Mouse (Mus musculus) heart, adult 11 months (tissue): ENCODE results near the gene Atg9a.
A peak's percentile ranks its signal among the peaks of the same experiment; 100 is the strongest.

ENCODE experiments used
- DNase-seq: peaks from one replicate; pipeline ENCODE4 v3.0.0; 2022

Atg9a gene

DNA sequence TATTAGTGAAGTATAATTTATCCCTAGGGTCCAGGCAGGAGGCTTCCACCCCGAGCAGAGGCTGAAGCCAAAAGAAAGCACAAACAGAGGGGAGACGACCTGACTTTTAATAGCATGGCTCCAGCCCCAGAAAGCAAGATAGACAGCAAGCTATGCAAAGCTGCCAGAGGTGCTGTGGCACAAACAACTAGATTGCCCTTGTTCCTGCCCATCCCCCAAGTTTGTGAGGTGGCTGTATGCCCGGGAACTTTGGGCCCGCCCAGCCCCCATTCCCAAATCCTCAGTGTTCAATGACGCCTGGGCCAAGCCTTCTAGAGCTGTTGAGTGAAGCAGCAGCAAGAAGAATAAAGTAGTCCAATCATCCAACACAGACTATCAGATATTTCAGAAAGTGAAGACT is 22.9 kb upstream of the Atg9a start:
- DNase-seq, result peak; percentile 96

- peak; percentile 93 for DNase-seq
Measured at GRCm38 (mm10) chr1:75214442-75214841, 22.4 kb upstream of the Atg9a start.

GRCm38 (mm10) chr1:75213096-75213495 is 21.1 kb upstream of the Atg9a start:
- DNase-seq, result peak; percentile 91

GRCm38 (mm10) chr1:75212542-75212941 is 20.5 kb upstream of the Atg9a start:
- no peak for DNase-seq

- DNase-seq, result no peak
Measured at GRCm38 (mm10) chr1:75211141-75211708, 19.2 kb upstream of the Atg9a start.

DNA sequence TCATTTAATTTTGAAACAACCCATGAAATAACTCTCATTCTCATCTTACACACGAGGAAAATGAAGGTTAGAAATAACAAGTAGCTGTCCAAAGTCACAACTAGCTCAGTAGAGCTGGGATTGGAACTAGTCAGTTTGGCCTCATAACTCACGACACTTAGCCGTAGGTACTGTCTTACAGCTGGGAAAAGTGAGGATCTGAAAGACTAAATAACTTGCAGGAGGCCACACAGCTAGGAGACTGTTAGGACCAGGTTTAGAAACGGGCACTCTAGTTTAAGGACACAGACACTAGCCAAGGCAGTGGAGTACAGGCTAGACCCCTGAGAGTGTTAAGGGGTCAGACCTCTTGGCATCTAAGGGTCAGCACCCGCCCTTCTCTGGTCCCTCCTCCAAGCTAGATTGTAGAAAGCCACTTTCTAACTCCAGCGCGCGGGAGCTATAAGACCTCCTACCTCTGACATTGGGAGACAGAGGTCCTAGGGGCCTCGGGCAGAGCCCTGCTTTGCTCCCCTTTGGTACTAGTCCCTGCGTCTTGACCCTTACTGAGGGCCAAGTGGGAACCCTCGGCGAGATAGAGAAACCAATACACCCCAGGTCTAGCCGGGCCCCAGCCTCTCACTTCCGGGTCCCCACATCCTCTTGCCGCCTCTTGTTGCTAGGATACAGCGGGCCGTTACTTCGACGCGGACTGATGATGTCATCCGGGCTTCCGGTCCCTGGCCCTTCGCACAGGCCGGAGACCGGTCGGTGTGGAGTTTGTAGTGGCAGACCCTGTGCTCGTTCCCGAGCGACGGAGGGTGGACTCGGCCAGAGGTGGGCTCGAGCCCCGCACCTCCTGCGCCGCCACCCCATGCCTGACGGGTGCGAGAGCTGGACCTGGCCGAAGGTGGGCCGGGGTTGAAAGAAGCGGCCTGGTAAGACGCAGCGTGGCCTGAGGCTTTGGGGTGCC is 18.4 kb upstream of the Atg9a start, which contains the start of the genes Glb1l and Stk16:
Gene Glb1l, minus strand, starts transcription at position 678 of the 952 bp plus-strand sequence.
Gene Stk16, plus strand, starts transcription at position 703 of the 952 bp plus-strand sequence.
- DNase-seq, result peak; percentile 100

- DNase-seq, result peak; percentile 96
Measured at GRCm38 (mm10) chr1:75208967-75209678, 17.1 kb upstream of the Atg9a start.

GRCm38 (mm10) chr1:75201236-75201635 is 9.2 kb upstream of the Atg9a start:
- no peak for DNase-seq

DNA sequence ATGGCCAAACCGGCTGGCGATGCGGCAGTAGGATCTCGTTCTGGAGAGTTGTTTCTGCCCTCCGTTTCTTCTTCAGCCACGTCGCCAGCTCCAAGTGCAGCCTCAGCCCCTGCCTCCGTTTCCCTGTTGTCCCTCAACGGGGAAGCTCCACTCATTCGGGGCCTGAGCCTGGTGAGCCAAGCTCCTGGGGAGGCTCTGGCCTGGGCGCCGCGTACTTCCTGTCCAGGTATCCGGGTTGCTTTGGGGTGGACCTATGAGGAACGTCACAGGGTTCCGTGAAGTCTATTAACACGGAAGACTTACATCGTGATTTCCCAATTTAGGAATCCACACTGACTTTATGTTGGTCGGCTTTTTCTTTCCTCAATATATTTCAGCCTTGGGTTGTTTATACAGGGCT is 456 bp upstream of the Atg9a start:
- DNase-seq, result peak; percentile 96

GRCm38 (mm10) chr1:75191258-75191621 is 756 bp downstream of the Atg9a start:
- DNase-seq, result no peak

DNA sequence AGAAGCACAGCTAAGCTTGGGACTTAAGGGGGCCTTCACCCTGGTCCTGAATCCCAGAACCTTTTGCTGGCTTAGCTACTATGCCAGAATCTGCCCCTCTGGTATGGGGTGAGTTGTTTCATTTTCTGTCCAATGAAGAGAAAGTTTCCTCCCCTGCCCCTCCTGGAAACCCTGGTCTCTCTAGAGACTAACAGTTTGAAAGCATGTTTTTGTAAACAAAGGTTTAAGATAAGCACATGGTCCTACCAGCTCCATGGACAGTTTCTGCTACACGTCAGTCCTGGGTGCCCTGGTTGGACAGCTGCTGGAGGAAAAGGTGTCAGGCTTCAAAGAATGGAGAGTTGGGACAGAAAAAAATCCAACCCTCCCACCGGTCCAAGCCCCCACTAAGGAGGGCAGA is 1.4 kb downstream of the Atg9a start:
- DNase-seq, result peak; percentile 89

DNA sequence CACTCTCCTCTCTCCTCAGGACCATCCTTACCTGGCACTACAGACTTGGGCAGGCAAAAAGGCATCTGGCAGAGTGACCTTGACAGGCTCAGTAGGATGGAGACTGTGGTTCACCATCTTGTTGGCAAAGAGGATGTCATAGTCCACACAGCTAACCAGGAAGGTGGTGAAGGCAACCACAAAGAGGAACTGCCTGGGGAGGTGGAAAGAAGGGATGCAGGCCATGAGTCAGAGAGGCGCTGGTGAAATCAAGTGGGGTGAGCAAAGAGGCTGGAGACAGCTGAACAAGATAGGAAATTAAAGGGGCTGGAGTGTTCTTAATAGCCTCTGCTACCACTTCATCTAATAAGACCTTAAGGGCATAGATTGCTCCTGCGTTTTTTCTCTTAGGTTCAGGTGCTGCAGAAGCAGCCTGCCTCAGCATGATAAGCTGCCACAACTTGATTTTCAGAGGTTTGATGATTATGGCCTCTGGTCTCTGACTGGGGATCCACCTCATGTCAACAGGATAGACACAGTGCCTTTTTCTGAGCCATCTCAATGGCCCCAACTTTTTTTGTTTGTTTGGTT is 4.0 kb downstream of the Atg9a start:
- no peak for DNase-seq

DNA sequence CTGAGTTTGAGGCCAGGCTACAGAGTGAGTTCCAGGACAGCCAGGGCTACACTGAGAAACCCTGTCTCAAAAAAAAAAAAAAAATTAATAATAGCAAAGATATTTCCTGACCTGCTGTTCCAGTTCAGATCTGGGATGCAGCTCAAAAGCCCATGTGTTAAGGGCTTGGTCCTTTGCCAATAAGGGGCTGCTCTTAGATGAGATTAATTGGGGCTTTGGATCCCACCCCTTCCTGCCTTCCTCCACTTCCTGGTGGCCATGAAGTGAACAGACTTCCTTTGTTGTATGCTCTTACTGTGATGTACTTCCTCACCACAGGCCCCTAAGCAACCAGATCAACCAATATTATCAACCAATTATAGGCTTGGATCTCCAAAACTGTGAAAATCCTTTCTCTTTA is 4.9 kb downstream of the Atg9a start:
- no peak for DNase-seq

GRCm38 (mm10) chr1:75185495-75185894 is 6.5 kb downstream of the Atg9a start:
- DNase-seq, result no peak

- DNase-seq, result no peak
Measured at GRCm38 (mm10) chr1:75182160-75182559, 9.8 kb downstream of the Atg9a start.

- peak; percentile 90 for DNase-seq
Measured at GRCm38 (mm10) chr1:75181377-75181870, 10.6 kb downstream of the Atg9a start.

DNA sequence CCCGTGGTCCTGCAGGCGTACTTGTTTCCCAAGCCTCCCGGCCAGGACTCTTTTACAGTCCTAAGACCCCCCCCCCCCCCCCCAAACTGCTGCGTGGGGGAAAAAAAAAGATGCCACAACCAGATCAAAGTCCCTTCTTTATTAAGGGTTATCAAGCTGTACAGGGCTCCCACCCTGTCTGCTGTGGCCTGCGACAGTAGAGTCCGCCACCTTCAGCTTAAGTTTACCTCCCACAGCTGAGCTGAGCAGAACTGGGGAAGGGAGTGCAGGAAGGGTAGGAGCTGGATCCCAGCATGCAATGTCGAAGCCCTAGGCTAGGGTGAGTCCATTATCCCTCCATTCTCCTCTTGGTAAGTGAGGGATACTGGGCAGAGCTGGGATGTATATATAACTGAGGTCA is 11.3 kb downstream of the Atg9a start:
- DNase-seq, result no peak

DNA sequence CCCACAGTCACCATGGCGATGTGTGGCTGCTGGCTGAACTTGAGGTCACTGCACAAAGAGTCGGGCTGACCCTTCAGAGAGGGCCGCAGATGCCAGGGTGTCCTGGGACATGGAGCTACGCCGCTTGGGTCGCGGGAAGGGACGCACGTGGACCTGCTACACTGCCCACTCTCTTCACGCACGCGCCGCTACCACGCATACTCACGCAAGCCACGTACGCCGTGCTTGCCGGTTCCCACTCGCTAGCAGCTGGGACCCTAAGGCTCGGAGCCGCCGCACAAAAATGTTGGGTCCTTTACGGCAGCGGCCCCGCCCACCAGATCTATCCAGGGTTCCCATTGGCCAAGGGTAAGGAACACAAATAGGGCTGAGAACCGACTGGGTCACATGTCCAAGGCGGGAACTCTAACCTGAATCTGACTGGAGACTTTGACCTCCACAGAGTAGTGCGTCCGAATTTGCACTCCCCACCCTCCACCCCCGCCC is 11.8 kb downstream of the Atg9a start, which contains the start of gene Abcb6:
Gene Abcb6, minus strand, starts transcription at position 288 of the 486 bp plus-strand sequence.
- DNase-seq, result peak; percentile 99

DNA sequence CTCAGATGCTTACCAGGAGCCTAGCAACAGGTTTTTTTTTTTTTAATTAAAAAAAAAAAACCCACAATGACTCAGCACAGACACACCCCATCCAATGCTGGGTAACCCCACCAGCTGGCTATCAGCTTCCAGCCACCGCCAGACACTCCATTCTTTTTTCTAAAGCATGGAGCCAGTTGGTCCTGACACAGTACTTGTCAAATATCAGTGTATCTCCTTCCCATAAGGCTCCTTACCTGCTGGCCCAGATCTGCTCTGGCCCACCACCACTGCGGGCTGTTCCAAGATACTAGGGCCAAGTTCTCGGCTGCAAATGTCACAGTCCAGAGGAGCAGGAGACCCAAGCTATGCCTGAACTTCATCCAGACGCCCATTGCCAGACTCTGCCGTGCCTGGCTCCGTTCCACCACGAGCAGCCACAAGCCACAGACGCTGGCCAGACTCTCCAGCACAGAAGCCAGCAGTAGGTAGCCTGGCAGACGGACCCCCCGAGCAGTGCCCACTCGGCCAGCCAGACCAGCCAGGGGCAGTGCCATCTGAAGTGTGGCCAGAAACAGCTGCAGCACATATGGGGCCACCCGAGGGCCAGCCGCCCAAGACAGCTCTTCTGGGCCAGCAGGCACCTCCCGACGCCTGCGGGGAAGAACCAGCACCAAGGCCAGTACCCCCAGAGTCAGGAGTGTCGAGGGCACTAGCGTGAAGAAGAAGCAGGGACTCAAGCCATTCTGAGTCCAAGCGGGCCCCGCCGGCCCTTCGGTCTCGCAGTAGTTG is 12.5 kb downstream of the Atg9a start:
- no peak for DNase-seq

DNA sequence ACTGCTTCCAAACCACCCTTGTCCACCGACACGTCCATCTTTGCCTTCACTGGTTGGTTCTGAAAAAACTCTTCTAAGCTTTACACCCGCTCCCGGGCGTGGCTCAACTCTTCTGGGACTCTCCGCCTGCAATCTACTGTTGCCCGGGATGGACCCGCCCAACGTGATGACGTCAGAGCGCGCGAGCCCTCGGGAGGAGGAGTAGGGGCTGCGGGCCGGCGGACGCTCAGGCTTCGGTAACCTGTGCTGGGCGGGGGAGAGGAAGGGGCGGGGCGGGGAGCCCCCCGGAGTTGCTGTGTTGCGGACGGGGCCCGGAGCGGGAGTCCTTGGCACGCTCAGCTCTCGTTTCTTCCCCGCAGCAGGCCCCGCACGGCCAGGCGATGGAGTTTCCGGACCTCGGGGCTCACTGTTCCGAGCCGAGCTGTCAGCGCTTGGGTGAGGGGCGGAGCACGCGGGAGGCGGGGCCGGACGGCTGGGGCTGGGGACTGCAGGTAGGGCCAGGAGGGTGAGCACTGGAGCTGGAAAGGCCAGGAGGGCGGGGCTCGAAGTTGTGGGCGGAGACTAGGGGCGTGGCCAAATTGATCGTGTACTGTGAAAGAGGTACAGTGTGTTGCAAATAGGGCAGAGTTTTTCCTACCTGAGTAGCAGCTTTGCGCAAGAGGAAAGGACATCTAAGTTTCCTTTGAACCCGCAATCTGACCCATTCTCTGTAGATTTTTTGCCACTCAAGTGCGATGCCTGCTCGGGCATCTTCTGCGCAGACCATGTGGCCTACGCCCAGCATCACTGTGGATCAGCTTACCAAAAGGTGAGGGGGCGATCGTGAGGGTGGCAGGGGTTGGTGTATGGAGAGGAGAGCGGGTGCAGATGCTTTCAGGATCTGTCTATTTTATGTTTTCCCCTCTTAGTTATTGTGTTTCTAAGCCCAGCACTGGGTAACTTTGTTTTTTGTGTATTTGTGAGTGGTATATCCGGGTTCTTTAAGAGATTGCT is 23.2 kb downstream of the Atg9a start, which contains the start of gene Zfand2b:
Gene Zfand2b, plus strand, starts transcription at position 175 of the 993 bp plus-strand sequence.
- peak; percentile 100 for DNase-seq
